Mouse (Mus musculus) small intestine, adult 2 months (tissue): ENCODE measurements at regions not wholly inside any gene's neighbourhood (a gene's known extent, or its start where the extent isn't known, plus 50 kb on each side); places are given as distances from the start of the nearest gene placed in this dataset.

Experiments
- CTCF ChIP-seq: fragments of 200-500 bp; IDR thresholded peaks from 2 replicates; pipeline ENCODE4 v1.5.1; 2012; ENCODE audit warnings: low read depth, mild to moderate bottlenecking, control low read depth, inconsistent platforms, low read length, moderate library complexity, mixed read lengths; ENCODE audit not compliant: insufficient replicate concordance, insufficient read length; ENCODE audit errors: extremely low read depth
- POLR2A ChIP-seq: fragments of 200-500 bp; IDR thresholded peaks from 2 replicates; pipeline ENCODE4 v1.6.1; 2012; ENCODE audit warnings: low read depth, mild to moderate bottlenecking, control low read depth, inconsistent platforms, low read length, moderate library complexity

- no peak for TF ChIP-seq POLR2A
- TF ChIP-seq CTCF: no peak
Observed at GRCm38 (mm10) chr16:79191196-79191595, 100.3 kb upstream of the Tmprss15 start.
